Mouse (Mus musculus): ENCODE measurements around the gene Etv6.

- no peak for TF ChIP-seq CTCF (IDR thresholded peaks at IDR 0.05; ENCODE audit: low read depth, low read length)
- TF ChIP-seq POLR2A (IDR thresholded peaks at IDR 0.05; ENCODE audit: borderline replicate concordance, low read depth, low read length), result no peak
Measured at GRCm38 (mm10) chr6:133997935-133998334, 37.6 kb upstream of the Etv6 start.
